Mouse (Mus musculus) thymus, postnatal 10 days (tissue): ENCODE data around the gene Tbc1d24.
A peak's percentile ranks its signal among the peaks of the same experiment; 100 is the strongest.

Experiments
- DNase-seq, 2 experiments: peaks; one replicate each; pipeline ENCODE4 v3.0.0; 2021; ENCODE audit warnings: low spot score in 2 of 2

Gene Tbc1d24

DNA sequence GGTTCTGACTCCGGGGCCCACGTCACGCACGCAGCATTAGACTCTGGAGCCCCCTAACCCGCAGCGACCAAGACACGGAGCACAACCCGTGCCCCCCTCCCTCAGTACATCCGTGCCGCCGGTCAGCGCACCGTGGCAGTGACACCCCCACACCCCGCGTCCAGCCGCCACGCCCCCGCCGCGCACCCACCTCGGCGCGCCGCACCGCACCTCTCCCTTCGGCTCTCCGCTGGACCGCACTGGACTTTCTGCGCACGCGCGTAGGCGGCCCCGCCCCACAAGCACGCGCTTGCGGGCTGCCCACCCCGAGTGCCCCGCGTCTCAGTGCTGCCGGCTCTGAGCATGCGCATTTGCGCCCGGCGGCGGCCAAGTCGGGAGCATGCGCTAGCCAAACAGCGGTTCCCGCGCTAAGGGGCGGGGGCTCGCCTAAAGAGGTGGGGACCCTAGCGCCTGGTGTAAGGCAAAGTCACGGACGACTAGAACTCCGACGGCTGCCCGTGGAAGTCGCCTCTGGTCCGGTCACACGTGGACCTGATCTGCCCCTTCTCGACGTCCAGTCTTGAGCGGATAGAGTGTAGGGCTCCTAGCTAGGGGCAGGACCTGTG lies at the start of gene Tbc1d24:
Gene Tbc1d24, minus strand, starts transcription at position 279 of the 605 bp plus-strand sequence.
- peak; percentile 79 to 82 for DNase-seq

DNA sequence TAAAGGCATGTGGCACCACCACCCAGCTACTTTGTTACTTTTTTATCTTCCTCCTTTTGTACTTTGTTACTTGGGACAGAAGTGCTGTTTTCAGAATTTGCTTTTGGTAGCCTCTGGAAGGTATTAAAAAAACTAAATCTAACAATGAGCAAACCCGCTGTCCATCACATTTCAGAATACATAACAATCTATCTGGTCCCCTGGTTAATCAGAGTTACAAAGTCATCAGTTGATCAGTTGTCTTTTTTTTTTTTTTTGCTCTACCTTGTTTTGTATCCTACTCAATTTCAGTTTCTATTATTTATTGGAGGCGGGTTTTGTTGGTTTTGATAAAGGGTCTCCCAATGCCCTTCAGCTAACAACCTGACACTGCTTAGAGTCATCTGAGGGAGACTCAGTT lies 47.0 kb upstream of the Tbc1d24 start:
- no peak for DNase-seq

DNA sequence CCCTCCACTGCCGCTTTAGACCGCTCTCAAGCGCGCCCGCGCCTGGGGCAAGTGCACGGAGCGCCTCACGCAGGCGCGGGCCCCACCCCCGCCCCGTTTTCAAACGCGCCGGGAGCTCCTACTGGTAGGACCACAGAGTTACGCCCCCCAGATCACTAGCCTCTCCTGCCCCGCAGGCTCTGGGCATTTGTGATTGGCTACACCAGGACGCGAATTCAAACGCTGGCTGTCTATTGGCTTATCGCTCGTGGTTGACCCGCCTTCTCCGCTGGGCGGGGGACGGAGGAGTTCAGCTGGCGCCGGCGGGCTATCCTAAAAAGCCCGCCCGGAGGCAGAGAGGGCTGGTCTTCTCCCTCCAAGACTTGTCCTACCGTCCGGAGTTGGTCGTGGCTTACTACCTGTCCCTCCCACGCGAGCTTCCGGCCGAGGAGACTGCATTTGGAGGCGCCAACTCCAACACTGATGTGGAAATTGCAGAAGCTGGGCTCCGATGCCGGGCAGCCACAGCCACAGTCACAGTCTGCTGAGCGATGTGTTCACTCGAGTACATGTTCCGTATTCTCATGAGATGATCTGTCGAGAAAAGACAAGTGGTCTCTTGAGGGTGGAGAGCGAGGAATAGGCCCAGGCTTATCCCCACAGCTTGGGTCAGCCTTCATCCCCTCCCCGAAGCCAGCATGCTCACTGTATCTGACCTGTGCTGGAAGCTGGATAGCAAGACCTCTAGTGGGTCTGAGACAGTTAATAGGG lies 46.1 kb upstream of the Tbc1d24 start, which contains the start of gene Ccnf:
Gene Ccnf, minus strand, starts transcription at position 165 of the 750 bp plus-strand sequence.
- peak; percentile 95 to 97 for DNase-seq

DNA sequence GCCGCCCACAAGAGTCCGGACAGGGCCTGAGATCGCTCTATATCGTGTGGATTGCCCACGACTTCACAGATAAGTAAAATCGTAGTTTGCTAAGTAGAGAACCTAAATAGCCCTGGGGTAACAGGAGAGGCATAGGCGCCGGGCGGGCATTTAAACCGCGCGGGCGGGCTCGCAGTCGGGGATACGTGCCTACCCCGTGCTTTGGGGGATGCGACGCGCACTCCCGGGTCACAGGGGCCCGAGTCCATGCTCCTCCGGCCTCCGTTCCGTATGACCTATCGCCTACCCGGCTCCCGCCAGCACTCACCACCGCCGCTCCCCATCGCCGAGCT lies 45.6 kb upstream of the Tbc1d24 start:
- DNase-seq: no peak

DNA sequence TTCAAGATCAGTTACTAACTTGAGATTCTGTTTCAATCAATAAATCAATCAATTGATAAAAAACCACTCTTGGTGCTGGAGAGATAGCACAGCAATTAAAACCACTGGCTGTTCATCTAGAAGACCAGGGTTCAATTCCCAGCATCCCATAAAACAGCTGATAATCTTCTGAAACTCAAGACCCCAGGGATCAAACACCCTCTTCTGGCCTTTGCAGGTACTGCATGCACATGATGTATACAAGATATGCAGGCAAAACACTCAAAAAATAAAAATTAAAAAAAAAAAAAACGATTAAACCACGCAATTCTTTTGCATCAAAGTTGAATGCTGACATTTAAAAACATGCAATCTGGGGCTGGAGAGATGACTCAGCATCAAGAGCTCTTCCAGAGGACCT lies 43.3 kb upstream of the Tbc1d24 start:
- DNase-seq: peak in 1 of 2 experiments; percentile 35

DNA sequence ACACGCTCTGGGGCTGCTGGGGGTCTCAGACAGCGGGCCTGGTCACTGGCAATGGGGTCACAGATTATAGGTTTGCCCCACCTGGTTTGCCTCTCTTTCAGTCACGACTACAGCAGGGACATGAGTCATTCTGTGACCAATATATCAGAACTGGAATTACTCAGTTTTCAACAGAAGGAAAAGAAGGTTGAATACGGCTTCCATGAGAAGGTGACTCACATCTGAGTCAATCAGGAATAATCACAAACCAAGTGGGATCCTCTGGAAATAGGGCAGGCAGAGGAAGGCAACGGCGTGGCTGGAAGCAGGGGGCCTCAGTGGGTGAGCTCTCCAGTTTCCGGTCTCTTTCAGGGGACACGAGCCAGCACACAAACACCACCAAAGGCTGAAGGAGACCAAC lies 38.7 kb upstream of the Tbc1d24 start:
- no peak for DNase-seq

DNA sequence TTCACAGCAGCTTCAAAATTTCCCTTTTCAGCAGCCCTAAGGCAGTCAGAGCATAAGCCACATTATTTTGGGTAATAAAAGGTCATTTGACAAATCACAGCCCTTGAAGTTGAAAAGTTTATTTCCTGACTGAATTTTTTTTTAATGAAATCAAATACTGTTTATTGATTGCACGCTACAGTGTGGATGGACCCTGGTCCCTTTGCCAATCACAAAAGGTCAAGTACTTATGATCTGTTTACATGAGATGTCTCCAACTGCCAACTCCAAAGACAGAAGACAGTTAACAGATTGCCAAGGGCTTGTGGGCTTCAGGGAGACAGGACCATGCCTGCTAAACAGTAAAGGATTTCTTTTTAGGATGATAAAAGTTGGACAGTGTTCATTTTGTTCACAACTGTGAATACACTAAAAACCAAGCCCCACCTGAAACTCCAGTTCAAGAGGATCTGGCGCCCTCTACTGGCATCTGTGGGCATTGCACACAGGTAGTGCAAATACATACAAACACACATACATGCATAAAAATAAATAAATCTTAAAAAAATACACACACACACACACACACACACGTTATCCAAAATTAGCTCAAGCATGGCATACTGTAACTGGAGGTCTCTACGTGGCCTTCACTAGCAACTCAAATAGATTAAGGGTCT lies 38.1 kb upstream of the Tbc1d24 start:
- peak; percentile 36 to 61 for DNase-seq

DNA sequence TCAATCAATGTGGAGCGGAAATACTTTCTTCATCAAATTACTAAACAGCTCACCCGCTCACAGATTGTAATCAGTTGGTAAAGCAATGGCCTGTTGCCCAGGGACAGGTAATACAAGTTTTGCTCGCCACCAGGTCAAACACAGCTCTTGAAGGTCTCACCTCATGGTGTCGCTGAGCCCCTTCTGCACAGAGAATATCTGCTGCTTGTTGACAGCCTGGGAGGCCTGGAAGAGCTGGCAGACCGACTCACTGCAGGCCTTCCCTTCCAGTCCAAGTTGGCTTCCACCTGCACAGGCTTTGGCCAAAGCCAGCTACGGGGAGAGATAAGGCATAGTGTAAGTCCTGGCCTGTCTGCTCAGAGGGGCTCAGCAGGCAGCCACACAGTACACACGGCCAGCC lies 31.6 kb upstream of the Tbc1d24 start:
- no peak for DNase-seq

DNA sequence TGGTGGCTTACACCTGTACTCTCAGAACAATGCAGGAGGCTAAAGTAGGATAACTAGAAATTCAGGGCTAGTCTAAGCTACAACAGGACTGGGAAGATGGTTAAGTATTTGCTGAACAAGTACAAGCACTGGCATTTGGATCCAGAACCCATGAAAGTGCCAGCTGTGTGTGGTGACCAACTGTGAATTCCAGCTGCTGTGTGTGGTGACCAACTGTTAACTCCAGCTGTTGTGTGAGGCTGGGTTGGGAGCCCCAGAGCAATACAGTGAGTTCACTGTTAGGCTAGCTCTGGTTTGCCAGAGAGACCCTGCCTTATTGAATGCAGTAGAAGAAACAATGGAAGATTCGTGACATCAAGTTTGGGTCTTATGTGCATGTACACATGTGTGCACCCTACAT lies 31.1 kb upstream of the Tbc1d24 start:
- no peak for DNase-seq

DNA sequence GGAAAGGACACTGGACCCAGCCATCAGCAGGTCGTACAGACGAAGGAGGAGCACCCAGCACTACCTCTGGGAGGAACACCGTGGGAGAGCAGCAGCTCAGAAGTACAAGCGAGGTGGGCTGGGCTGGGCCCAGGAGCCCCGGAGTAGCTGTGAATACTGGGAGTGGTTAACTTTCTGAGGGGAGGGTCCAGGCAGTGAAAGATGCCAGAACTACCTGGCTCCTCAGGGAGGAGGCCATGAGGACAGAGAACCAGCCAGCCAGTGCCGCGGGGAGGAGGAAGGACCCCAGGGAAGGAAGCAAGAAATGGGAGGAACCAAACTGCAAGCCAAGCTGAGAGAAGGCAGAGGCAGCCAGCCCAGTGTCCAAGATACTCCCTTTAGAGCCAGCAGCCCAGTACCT lies 22.6 kb upstream of the Tbc1d24 start:
- DNase-seq: no peak

DNA sequence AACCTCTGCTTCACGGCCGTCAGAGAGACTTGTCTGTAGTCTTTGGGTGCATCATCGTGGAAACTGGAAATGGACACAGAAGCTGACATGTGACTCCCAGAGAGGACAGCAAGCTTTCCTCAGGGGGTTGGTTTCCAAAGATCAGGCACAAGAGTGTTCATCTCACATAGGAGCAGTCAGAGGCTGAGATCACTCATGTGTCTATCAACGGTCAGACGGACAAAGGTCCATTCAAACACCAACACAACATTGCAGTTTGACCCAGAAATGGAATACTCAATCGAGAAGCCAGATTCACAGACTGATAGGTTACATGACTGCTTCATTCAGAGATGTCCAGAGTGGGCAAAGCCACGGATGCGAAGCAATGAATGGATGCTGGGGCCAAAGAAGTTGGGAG lies 21.4 kb upstream of the Tbc1d24 start:
- DNase-seq: no peak

DNA sequence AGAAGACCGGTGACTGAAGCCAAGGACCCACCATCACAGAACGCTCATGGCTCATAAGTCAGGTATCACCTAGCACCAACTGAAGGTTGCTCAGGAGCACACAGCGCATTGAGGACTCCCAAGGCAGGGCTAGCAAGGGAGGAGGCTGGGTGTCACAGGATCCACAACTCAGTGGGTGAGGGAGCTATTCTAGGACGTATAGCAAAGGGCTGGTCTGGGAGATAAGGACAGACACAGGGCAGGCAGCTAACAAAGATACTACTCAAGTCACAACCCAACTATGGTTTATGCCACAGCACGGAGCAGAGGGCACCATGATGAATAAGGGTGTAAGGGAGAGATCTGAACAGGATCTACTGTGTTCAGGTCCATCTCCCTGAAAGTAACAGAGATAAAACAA lies 20.5 kb upstream of the Tbc1d24 start:
- no peak for DNase-seq

DNA sequence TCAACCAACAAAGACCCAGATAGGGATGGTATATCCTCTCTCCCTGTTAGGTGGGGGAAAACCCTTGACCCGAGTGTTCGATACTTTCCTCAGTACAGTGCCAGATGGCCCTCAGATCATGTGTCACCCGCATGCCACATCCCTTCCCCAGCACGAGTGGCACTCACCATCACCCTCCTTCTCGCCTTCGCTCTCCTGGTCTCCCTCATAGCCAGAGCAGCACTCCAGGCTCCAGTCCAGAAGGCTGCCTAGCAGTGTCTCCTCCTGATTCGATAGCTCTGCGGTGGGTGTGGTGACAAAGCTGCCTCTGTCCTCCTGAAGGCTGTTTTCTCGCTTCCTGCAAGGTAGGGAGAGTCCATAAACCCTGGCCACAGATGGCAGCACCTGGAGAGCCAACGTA lies 19.4 kb upstream of the Tbc1d24 start:
- no peak for DNase-seq

DNA sequence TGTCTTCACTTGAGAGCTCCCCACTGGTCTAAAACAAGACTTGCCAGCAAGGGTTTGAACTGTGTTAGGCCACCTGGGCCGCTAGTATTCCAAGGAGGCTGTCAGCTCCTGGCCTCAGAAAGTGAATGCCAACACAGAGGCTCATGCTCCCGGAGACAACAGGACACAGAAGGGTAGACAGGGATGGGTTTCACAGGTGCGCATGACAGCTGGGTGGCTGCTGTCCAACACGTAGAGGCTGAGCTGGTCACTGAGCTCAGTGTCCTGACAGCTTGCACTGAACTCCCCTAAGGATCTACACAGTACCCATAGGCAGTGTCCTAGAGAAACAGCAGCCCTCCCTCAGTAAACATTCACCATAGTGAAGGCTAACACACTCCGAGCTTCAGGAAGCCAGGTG lies 18.2 kb upstream of the Tbc1d24 start:
- no peak for DNase-seq

DNA sequence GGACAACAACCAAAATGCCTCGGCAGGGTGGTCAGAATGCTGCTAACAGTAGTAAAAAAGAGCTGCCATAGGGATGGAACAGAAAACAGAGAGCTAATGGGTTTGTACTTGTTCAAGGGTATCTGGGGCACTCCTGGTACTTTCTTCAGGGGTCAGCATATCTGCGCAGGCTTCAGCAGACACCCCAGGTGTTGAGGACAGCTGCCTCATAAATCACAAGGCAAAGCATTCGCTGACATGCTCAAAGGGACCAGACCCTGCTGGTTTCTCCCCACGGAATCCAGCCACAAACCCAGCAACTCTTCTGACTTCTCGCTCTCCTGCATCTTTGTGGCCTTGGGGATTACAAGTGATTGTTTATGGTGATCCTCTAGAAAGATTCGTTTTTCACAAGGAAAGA lies 17.3 kb upstream of the Tbc1d24 start:
- no peak for DNase-seq

DNA sequence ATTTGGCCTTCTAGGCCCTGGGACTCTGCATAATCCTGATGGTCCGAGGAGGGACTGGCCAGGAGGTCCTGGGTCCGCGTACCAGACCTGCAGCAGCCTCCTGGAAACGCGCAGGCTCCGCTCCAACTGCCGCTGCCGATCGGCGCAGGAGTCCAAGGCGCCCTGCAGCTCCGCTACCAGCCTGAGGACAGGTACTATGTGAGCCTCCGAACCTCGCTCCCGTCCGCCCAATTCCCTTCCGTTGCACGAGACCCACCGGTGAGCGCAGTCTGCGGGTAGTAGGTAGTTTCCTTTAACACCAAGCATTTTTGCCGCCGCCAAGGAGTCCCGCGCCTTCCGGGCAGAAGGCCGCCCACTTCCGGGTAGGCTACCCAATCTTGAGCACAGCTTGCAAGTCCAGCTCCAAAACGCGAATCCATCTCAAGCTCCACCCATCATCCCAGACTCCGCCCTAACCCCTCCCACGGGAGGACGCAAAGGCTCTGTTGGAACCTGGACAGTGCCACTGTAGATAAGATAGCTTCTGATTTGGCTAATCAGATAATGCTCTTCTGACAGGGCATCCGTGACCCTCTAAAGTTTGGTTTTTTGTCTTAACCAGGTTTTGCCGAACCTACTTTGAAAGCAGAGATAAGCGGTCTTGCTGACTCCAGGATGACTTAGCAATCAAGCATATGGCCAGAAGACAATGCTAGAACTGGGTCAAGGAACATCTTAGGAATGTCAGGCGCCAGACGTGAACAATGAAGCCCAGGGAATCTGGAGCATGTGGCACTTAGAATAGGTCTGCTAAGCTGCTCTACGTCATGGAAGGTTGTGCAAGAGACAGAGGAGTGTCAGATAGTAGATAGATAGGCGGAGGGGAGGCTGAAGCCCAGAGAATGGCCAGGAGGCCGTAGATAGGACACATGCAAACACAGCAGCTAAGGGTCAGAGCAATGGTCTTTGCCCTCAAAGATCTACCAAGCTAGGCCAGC lies 15.4 kb upstream of the Tbc1d24 start, which contains the start of gene Tedc2:
Gene Tedc2, minus strand, starts transcription at position 417 of the 977 bp plus-strand sequence.
- peak; percentile 85 to 86 for DNase-seq

DNA sequence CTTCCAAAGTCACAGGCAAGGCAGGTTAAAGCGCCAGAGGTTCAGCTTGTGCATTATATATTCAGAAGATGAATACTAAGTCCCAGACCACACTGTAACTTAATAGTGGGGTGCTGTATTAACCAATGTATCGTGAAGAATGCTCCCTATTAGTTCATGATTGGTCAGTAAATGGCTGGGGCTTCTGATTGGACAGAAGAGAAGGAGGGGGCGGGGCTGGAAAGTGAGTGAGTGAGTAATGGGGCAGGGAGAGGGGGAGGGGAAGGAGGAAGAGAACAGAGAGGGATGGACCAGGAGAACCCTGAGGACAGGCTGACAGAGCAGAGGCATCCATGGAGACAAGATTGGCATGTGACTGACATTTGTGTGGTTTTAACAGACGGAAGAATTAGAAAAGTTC lies 11.5 kb upstream of the Tbc1d24 start:
- no peak for DNase-seq

DNA sequence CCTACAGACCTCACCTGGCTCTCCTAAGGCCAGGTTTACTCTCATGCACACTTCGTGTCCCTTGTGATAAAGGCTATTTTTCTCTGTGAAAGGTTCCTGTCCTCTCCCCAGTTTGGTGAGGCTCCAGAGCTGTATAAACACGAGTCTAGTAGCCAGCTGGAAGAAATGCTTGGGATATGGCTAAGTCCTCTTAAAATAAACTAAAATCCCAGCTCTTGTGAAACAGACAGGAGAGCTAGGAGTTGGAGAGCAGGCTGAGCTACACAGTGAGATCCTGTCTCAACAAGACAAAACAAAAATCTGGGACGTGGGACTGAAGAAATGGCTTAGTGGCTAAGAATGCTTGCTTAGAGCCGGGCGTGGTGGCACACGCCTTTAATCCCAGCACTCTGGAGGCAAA lies 7.8 kb upstream of the Tbc1d24 start:
- no peak for DNase-seq

DNA sequence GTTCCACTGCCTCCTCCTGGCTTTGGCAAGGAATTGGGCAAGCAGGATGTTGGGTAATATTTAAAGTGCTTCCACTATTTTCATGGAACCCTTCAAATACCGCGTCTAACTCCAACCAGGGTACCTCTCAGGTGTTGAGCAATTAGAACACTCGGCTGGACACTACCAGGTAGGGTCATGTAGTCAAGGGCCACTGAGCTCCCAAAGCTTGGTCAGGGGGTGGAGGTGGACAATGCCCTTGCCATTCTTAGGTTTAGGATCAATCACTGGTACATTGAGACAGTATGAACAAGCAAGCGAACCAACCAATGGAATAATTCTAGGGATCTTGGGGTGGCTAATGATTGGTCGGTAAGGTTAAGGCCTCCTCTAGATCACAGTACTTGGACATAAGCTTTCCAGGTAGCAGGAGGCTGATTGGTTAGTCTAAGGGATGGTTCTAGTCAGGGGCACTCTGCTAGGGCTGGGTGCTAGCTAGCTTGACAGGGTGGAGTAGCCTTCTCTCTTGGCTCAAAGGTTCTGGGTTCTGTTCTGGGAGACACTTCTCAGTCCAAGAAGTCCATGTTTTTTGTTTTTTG lies 7.2 kb upstream of the Tbc1d24 start:
- DNase-seq: no peak

DNA sequence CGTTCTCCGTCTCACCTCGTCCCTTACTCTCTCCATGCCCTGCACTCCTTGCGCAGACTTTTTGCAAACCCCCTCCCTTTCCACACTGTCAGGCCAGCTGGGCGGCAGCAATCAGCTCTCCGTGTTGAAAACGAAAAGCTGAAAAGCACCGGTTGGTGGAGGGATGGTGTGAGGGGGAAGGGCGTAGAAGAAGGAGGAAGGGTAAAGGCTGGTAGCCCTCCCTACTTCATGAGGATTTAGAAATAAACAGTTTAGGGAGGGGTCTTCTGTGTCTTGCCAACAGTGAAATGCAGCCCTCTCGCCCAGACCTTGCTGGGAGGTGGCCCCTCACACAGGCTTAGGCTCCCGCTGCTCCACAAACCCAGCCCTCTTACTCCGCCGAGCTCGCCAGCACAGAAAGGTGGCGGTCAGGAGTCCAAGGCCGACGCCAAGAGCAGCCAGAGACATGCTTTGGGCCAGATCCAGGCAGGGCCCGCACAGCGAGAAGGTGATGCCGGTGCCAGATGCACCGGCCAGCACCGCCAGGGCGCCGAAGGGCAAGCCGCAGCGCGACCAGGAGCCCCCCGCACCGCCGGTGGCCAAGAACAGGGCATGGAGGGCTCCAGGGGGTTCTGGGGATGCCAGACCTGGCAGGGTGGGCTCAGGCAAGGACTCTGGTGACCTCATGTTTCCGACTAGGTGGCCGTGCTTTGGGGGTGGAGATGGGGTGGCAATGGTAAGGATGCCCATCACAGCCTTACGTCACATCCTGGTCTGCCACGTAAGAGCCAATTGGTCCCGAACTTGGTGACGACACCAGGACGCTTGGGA lies 6.5 kb upstream of the Tbc1d24 start:
- no peak for DNase-seq

DNA sequence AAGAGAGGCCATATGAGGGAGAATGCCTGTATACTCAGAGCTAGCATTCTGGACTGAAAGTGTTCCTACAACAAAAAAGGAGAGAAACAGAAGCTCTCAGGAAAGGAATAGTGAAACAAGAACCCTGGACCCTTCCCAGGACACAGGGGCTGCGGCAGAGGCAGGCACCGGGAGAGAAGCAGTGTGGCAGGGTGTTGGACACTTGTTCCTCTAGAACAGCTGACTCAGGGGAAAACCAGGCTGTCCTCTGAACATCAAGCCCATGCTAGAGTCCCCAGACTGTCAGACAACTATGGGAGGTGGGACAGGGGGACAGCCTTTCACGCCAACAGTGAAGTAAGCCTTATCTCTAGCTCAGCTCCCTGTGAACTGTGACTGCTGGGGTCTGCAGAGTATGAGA lies 5.2 kb upstream of the Tbc1d24 start:
- DNase-seq: no peak
